Mouse (Mus musculus) C2C12 (cell line): ENCODE measurements at regions not wholly inside any gene's neighbourhood (a gene's known extent, or its start where the extent isn't known, plus 50 kb on each side); places are given as distances from the start of the nearest gene placed in this dataset.

ENCODE experiments used
- H3K27me3 ChIP-seq: one replicate; pipeline ENCODE4 v1.6.1; 2011; ENCODE audit not compliant: control insufficient read depth, insufficient read depth, insufficient read length
- H3K36me3 ChIP-seq: one replicate; pipeline ENCODE4 v1.6.1; 2011; ENCODE audit not compliant: control insufficient read depth, insufficient read depth
- H3K4me3 ChIP-seq: one replicate; pipeline ENCODE4 v1.5.1; 2011; ENCODE audit warnings: mild to moderate bottlenecking, control low read depth; ENCODE audit not compliant: poor library complexity, insufficient read depth, severe bottlenecking
- H3K79me2 ChIP-seq: one replicate; pipeline ENCODE4 v1.6.1; 2011; ENCODE audit not compliant: control insufficient read depth, insufficient read depth
- H3K79me3 ChIP-seq: one replicate; pipeline ENCODE4 v1.6.1; 2011; ENCODE audit warnings: low read depth, control low read depth
- H3ac ChIP-seq: one replicate; pipeline ENCODE3; 2011; ENCODE audit warnings: low read depth; ENCODE audit not compliant: control insufficient read depth, insufficient read length
- CEBPB ChIP-seq: IDR thresholded peaks from one replicate; pipeline ENCODE4 v1.6.1; 2011; ENCODE audit warnings: low read depth, mild to moderate bottlenecking, control low read depth, moderate library complexity
- CTCF ChIP-seq: IDR thresholded peaks from one replicate; pipeline ENCODE4 v1.5.1; 2011; ENCODE audit not compliant: control insufficient read depth, insufficient read depth, insufficient read length
- FOSL1 ChIP-seq: IDR thresholded peaks from one replicate; pipeline ENCODE4 v1.8.0; 2011; ENCODE audit warnings: mild to moderate bottlenecking, low read length; ENCODE audit not compliant: poor library complexity, insufficient read depth, severe bottlenecking
- MAX ChIP-seq: IDR thresholded peaks from one replicate; pipeline ENCODE4 v1.6.1; 2011; ENCODE audit warnings: mild to moderate bottlenecking, control low read depth
- MYOD1 ChIP-seq: IDR thresholded peaks from one replicate; pipeline ENCODE4 v1.6.1; 2011; ENCODE audit warnings: low read depth; ENCODE audit not compliant: control insufficient read depth, insufficient read length
- MYOG ChIP-seq: IDR thresholded peaks from one replicate; pipeline ENCODE4 v1.6.1; 2011; ENCODE audit not compliant: control insufficient read depth, insufficient read length; ENCODE audit errors: extremely low read depth
- USF1 ChIP-seq: IDR thresholded peaks from one replicate; pipeline ENCODE4 v1.6.1; 2011; ENCODE audit warnings: low read depth, mild to moderate bottlenecking, control low read depth, moderate library complexity

GRCm38 (mm10) chr17:67497380-67497779 lies 135.1 kb downstream of the Lrrc30 start:
- no peak overlapping the region for H3ac ChIP-seq
- H3K36me3 ChIP-seq, result no peaks in the 10 kb centered on the region

GRCm38 (mm10) chr17:67480463-67480862 lies 126.2 kb upstream of the Ptprm start:
- H3K4me3 ChIP-seq, result no peak overlapping the region
- H3K79me2 ChIP-seq, result no peaks in the 10 kb centered on the region
- TF ChIP-seq USF1 (no peak), MYOG (no peak), FOSL1 (no peak), CTCF (no peak), MAX (no peak), MYOD1 (no peak), CEBPB (no peak)

More at GRCm38 (mm10) chr17:67497380-67497779, 135.1 kb downstream of the Lrrc30 start:
- Histone ChIP-seq H3K27me3 (peaks cover 38% of the 10 kb centered on the region), H3K79me3 (no peaks in the 10 kb centered on the region), H3K4me3 (no peak overlapping the region), H3K79me2 (no peaks in the 10 kb centered on the region)
- TF ChIP-seq USF1, result no peak
- TF ChIP-seq MYOD1, result no peak
- TF ChIP-seq CEBPB, result no peak
- no peak for TF ChIP-seq CTCF
- TF ChIP-seq MYOG, result no peak
- no peak for TF ChIP-seq FOSL1
- no peak for TF ChIP-seq MAX

GRCm38 (mm10) chr17:67473137-67473536 lies 118.9 kb upstream of the Ptprm start:
- Histone ChIP-seq H3K79me3 (no peaks in the 10 kb centered on the region), H3K27me3 (no peaks in the 10 kb centered on the region), H3ac (no peak overlapping the region), H3K4me3 (no peak overlapping the region), H3K79me2 (no peaks in the 10 kb centered on the region), H3K36me3 (no peaks in the 10 kb centered on the region)
- TF ChIP-seq MYOG (no peak), MAX (no peak), FOSL1 (no peak), MYOD1 (no peak), CEBPB (no peak), CTCF (no peak), USF1 (no peak)

More at GRCm38 (mm10) chr17:67480463-67480862, 126.2 kb upstream of the Ptprm start:
- Histone ChIP-seq H3K36me3 (no peaks in the 10 kb centered on the region), H3K27me3 (no peaks in the 10 kb centered on the region), H3ac (no peak overlapping the region), H3K79me3 (no peaks in the 10 kb centered on the region)

- TF ChIP-seq MYOG, result no peak
- Histone ChIP-seq H3ac (no peak overlapping the region), H3K4me3 (no peak overlapping the region), H3K27me3 (no peaks in the 10 kb centered on the region), H3K79me3 (no peaks in the 10 kb centered on the region), H3K36me3 (no peaks in the 10 kb centered on the region), H3K79me2 (no peaks in the 10 kb centered on the region)
These were observed 104.7 kb upstream of the Ptprm start for GRCm38 (mm10) chr17:67458851-67459421.

GRCm38 (mm10) chr17:67451966-67452365 lies 97.7 kb upstream of the Ptprm start:
- Histone ChIP-seq H3ac (no peak overlapping the region), H3K36me3 (no peaks in the 10 kb centered on the region), H3K79me3 (no peaks in the 10 kb centered on the region), H3K27me3 (no peaks in the 10 kb centered on the region), H3K4me3 (no peak overlapping the region), H3K79me2 (no peaks in the 10 kb centered on the region)
- no peak for TF ChIP-seq MYOD1
- no peak for TF ChIP-seq CTCF
- TF ChIP-seq CEBPB, result no peak
- TF ChIP-seq USF1, result no peak

GRCm38 (mm10) chr17:67451081-67451480 lies 96.8 kb upstream of the Ptprm start:
- Histone ChIP-seq H3K79me3 (no peaks in the 10 kb centered on the region), H3K4me3 (no peak overlapping the region), H3K36me3 (no peaks in the 10 kb centered on the region), H3K27me3 (no peaks in the 10 kb centered on the region), H3ac (no peak overlapping the region), H3K79me2 (no peaks in the 10 kb centered on the region)
- TF ChIP-seq MAX (no peak), MYOG (no peak), CTCF (no peak), USF1 (no peak), FOSL1 (no peak), MYOD1 (no peak), CEBPB (no peak)
